Mouse (Mus musculus) forelimb bud, embryonic 11.5 days (tissue): Measurements from ENCODE around the gene Igf1r.

Experiments used
- DNase-seq: peaks from one replicate; pipeline ENCODE4 v3.0.0-alpha.2; 2012; ENCODE audit warnings: low read depth, low spot score

Gene Igf1r

GRCm38 (mm10) chr7:68160094-68160791, 207.6 kb downstream of the Igf1r start:
- DNase-seq: no peak

GRCm38 (mm10) chr7:68164074-68164473, 211.4 kb downstream of the Igf1r start:
- no peak for DNase-seq

GRCm38 (mm10) chr7:68172776-68173175, 220.1 kb downstream of the Igf1r start:
- no peak for DNase-seq

GRCm38 (mm10) chr7:68179672-68180071, 227.0 kb downstream of the Igf1r start:
- no peak for DNase-seq

GRCm38 (mm10) chr7:68181104-68181503, 228.5 kb downstream of the Igf1r start:
- DNase-seq: no peak

GRCm38 (mm10) chr7:68182025-68182424, 229.4 kb downstream of the Igf1r start:
- DNase-seq: peak; percentile 42

GRCm38 (mm10) chr7:68182773-68183172, 230.1 kb downstream of the Igf1r start:
- no peak for DNase-seq

- no peak for DNase-seq
These were observed 230.8 kb downstream of the Igf1r start for GRCm38 (mm10) chr7:68183421-68183820.

- DNase-seq: no peak
These were observed 236.6 kb downstream of the Igf1r start for GRCm38 (mm10) chr7:68189211-68189610.

- DNase-seq: no peak
These were observed 237.2 kb downstream of the Igf1r start for GRCm38 (mm10) chr7:68189691-68190456.

GRCm38 (mm10) chr7:68193958-68194695, 241.5 kb downstream of the Igf1r start:
- DNase-seq: no peak

GRCm38 (mm10) chr7:68199609-68200008, 247.0 kb downstream of the Igf1r start:
- no peak for DNase-seq

- no peak for DNase-seq
These were observed 253.3 kb downstream of the Igf1r start for GRCm38 (mm10) chr7:68205776-68206427.

GRCm38 (mm10) chr7:68209039-68209438, 256.4 kb downstream of the Igf1r start:
- no peak for DNase-seq

- DNase-seq: no peak
These were observed 257.8 kb downstream of the Igf1r start for GRCm38 (mm10) chr7:68210417-68210816.

GRCm38 (mm10) chr7:68211883-68212282, 259.3 kb downstream of the Igf1r start:
- no peak for DNase-seq

- no peak for DNase-seq
These were observed 261.2 kb downstream of the Igf1r start for GRCm38 (mm10) chr7:68213842-68214241.

GRCm38 (mm10) chr7:68215522-68216070, 263.0 kb downstream of the Igf1r start:
- DNase-seq: no peak

- DNase-seq: no peak
These were observed 266.3 kb downstream of the Igf1r start for GRCm38 (mm10) chr7:68218879-68219278.

GRCm38 (mm10) chr7:68221677-68222230, 269.1 kb downstream of the Igf1r start:
- DNase-seq: no peak

GRCm38 (mm10) chr7:68223356-68223808, 270.8 kb downstream of the Igf1r start:
- no peak for DNase-seq
